Mouse (Mus musculus) Patski (cell line): ENCODE data around the gene Adrb1. TPM values are rescaled to one million over a fixed set of nuclear protein-coding genes. Genes with fewer than 3 reads are reported as not detected.
A peak's percentile ranks its signal among the peaks of the same experiment; 100 is the strongest.
"Not testable (repeated sequence)": the region's sequence is repeated elsewhere in the genome, so short reads cannot be mapped to it uniquely, and the experiment has no call there.

Experiments
- ATAC-seq: fragments of 100-300 bp; one replicate; pipeline ENCODE4 v1.8.0; 2021
- CTCF ChIA-PET: fragments of 350-600 bp; sonication (Branson Sonifier 250); formaldehyde crosslinking; loops from one replicate; lab custom pipeline; 2022; ENCODE audit warnings: inconsistent platforms; lab: Charles Lee
- POLR2A ChIA-PET: fragments of 350-600 bp; sonication (Branson Sonifier 250); formaldehyde crosslinking; loops from one replicate; lab custom pipeline; 2022; ENCODE audit warnings: antibody characterized with exemption, inconsistent platforms; lab: Charles Lee
- DNase-seq: peaks from one replicate; pipeline ENCODE4 v3.0.0-alpha.2; 2011; ENCODE audit warnings: low read depth, low spot score
- H3K27me3 ChIP-seq: fragments of 371-371 bp; one replicate; pipeline ENCODE4 v1.5.1; 2021
- CTCF ChIP-seq: fragments of 100-300 bp; IDR thresholded peaks from one replicate; pipeline ENCODE4 v1.5.1; 2021
- in situ Hi-C: fragments of 300-500 bp; cut with MboI; formaldehyde crosslinking; loops from 3 replicates; pipeline ENCODE4 v1.11.1; 2018; ENCODE audit warnings: low pct_unique_long_range_greater_than_20kb, mixed read lengths
- polyA plus RNA-seq: library from polyadenylated mRNA; unstranded; gene quantifications from one replicate; pipeline ENCODE4 v1.2.3, GENCODE M21; 2021

The Adrb1 gene
- polyA plus RNA-seq, 1 experiment from 2014 or later = not detected

DNA sequence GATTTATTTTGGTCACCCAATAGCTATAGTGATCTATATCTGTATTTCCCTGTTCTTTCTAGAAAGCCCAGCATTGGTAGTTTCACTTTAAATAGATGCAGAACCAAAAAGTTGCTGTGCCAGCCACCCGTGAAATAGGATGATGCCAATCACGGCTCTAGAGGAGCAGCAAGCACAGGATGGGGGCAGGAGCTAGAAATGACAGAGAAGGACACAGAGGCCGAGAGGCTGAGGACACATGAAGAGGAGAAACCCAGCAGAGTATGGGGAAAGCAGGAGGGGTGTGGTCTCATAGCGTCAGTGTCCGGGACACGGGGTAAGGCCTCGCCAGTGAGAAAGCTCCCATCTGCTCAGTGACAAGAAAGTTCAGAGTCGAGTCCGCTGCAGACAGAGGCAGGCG, 25.9 kb downstream of the Adrb1 start:
- in situ Hi-C loops = no loop called here
- no peak for DNase-seq
- POLR2A ChIA-PET = interaction anchor here (0.6 kb wide), 1 partner anchor 38 kb away, joined by 3 read pairs; no protein-coding TSS in a partner anchor
- ATAC-seq = no peak
- H3K27me3 ChIP-seq = peaks cover 21% of the 10 kb centered on the region
- CTCF ChIA-PET = no interaction called here
- TF ChIP-seq CTCF = no peak

DNA sequence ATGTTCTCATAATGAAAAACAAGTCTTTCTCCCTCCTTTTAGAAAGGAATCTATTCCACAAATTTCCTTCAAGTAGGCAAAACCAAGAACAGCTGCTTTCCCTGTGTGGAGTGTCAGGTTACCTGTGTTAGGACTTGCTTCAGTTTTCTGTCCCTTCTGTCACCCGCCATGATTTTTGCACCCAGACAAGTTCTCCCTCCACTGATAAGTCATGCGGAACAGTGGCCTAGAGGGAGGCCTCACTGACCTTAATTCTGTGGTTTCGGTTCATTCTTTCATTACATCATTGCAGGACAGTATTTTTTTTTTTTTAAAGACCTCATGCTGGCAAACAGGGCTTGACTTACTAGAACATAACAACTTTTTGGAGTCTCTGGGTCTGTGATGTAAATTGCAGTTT, 27.3 kb downstream of the Adrb1 start:
- H3K27me3 ChIP-seq = peaks cover 6% of the 10 kb centered on the region
- peak; percentile 54 for ATAC-seq
- ChIA-PET POLR2A (no interaction called here), CTCF (no interaction called here)
- TF ChIP-seq CTCF = no peak
- in situ Hi-C loops = no loop called here
- DNase-seq = peak; percentile 42

DNA sequence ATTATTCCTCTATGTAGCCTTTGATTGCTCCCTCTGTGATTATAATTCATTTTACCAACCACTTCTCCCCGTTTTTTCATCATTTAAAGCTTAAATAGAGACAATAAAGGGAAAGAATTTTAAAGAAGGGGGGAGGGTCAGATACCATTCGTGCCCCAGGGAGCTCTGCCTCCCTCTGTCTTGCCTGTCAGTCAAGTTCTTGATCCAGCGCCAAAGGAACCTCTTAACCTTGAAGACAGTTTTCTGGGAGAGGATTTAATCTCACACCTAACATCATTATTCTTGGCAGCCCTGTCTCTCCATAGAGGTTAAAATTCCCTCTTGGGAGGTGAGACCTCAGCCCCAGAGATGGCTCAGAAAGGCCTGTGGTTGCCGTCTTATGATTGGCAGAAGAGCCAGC, 28.7 kb downstream of the Adrb1 start:
- ATAC-seq (no peak), DNase-seq (no peak)
- CTCF ChIA-PET = no interaction called here
- no peak for TF ChIP-seq CTCF
- in situ Hi-C loops = no loop called here
- peaks cover 4% of the 10 kb centered on the region for H3K27me3 ChIP-seq
- POLR2A ChIA-PET = no interaction called here

GRCm38 (mm10) chr19:56754456-56754855, 32.5 kb downstream of the Adrb1 start:
- DNase-seq, ATAC-seq, in situ Hi-C loops, H3K27me3 ChIP-seq, CTCF ChIA-PET, POLR2A ChIA-PET: not testable (repeated sequence)

- DNase-seq = peak; percentile 41
- in situ Hi-C loops = no loop called here
- ATAC-seq = peak; percentile 68
- no peak for TF ChIP-seq CTCF
- CTCF ChIA-PET = no interaction called here
- no peaks in the 10 kb centered on the region for H3K27me3 ChIP-seq
- POLR2A ChIA-PET = no interaction called here
Observed at GRCm38 (mm10) chr19:56756412-56756811, 34.4 kb downstream of the Adrb1 start.

GRCm38 (mm10) chr19:56758311-56758710, 36.3 kb downstream of the Adrb1 start:
- no peak for TF ChIP-seq CTCF
- ChIA-PET CTCF (no interaction called here), POLR2A (no interaction called here)
- no peak for ATAC-seq
- H3K27me3 ChIP-seq = no peaks in the 10 kb centered on the region
- in situ Hi-C loops = no loop called here
- no peak for DNase-seq

DNA sequence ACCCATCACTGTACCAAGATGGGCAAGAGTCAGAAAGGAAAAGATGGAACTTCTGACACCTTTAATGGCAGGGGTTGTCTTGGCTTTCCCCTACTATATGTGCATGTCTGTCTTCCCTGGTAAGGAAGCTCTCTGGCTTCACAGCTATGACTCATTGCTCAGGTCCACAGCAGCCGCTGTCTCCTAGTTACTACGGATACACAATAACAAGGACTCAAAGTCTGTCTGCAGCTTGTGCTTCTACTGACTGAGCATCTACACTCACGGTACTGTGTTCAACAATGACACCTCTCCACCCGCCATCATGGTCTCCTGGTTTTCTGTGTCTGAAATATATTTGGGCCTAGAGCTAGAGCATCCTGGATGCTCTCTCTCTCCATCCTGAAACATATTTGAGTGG, 37.7 kb downstream of the Adrb1 start:
- peak; percentile 64 for DNase-seq
- CTCF ChIA-PET = interaction anchor here (1.3 kb wide), 1 partner anchor 17 kb away, joined by 4 read pairs; no protein-coding TSS in a partner anchor
- POLR2A ChIA-PET = no interaction called here
- TF ChIP-seq CTCF = no peak
- in situ Hi-C loops = no loop called here
- no peaks in the 10 kb centered on the region for H3K27me3 ChIP-seq
- peak; percentile 75 for ATAC-seq

DNA sequence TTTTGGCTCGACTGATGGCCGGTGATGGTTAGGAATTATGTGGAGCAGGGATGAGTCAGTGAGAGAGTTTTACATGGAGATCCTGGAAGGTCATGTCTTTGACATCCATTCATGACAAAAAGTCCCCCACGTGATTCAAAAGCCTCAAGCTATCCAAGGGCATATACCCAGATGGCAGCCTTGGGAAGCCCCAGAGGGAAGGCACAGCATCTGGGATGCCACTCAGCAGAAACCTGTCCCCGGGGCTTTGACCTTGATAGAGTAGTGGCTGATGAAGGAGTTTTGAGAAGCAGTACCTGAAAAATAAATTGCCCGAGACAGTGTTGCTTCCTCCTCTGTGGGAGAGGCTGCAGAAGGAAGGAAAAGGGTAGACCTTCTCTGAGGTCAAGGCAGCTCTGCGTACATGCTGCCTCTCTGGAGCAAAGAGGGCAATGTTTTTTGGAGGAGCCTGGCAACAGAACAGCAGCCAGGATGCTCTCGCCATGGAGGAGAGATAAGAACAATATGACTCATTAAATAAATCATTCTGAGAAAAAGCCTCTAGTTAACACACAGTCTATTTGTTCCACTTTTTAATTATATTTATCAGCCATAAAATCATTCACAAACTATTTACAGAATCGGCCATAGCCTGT, 38.4 kb downstream of the Adrb1 start:
- no peak for TF ChIP-seq CTCF
- in situ Hi-C loops = no loop called here
- no peak for DNase-seq
- H3K27me3 ChIP-seq = peaks cover 1% of the 10 kb centered on the region
- POLR2A ChIA-PET = no interaction called here
- CTCF ChIA-PET = interaction anchor here (1.3 kb wide), 1 partner anchor 16 kb away, joined by 4 read pairs; no protein-coding TSS in a partner anchor
- ATAC-seq = no peak

GRCm38 (mm10) chr19:56761096-56761495, 39.1 kb downstream of the Adrb1 start:
- TF ChIP-seq CTCF = no peak
- DNase-seq (no peak), ATAC-seq (no peak)
- ChIA-PET CTCF (interaction anchor here (1.3 kb wide), 2 partner anchors 15 to 16 kb away, joined by 4 read pairs; no protein-coding TSS in a partner anchor), POLR2A (no interaction called here)
- peaks cover 5% of the 10 kb centered on the region for H3K27me3 ChIP-seq
- in situ Hi-C loops = no loop called here

- no peak for ATAC-seq
- in situ Hi-C loops = no loop called here
- TF ChIP-seq CTCF = no peak
- POLR2A ChIA-PET = no interaction called here
- CTCF ChIA-PET = interaction anchor here (1.3 kb wide), 1 partner anchor 15 kb away, joined by 4 read pairs; no protein-coding TSS in a partner anchor
- DNase-seq = no peak
- H3K27me3 ChIP-seq = peaks cover 5% of the 10 kb centered on the region
Observed at GRCm38 (mm10) chr19:56761727-56762126, 39.7 kb downstream of the Adrb1 start.

- in situ Hi-C loops = no loop called here
- no peak for TF ChIP-seq CTCF
- ATAC-seq (no peak), DNase-seq (no peak)
- H3K27me3 ChIP-seq = peaks cover 5% of the 10 kb centered on the region
- CTCF ChIA-PET = no interaction called here
- POLR2A ChIA-PET = no interaction called here
Observed at GRCm38 (mm10) chr19:56762686-56763085, 40.7 kb downstream of the Adrb1 start.
